Mouse (Mus musculus): ENCODE data around the gene Bnc2. TPM values are rescaled to one million over a fixed set of nuclear protein-coding genes. Genes with fewer than 3 reads are reported as not detected.

The Bnc2 gene
- polyA plus RNA-seq, 1 experiment = 7.4 TPM

DNA sequence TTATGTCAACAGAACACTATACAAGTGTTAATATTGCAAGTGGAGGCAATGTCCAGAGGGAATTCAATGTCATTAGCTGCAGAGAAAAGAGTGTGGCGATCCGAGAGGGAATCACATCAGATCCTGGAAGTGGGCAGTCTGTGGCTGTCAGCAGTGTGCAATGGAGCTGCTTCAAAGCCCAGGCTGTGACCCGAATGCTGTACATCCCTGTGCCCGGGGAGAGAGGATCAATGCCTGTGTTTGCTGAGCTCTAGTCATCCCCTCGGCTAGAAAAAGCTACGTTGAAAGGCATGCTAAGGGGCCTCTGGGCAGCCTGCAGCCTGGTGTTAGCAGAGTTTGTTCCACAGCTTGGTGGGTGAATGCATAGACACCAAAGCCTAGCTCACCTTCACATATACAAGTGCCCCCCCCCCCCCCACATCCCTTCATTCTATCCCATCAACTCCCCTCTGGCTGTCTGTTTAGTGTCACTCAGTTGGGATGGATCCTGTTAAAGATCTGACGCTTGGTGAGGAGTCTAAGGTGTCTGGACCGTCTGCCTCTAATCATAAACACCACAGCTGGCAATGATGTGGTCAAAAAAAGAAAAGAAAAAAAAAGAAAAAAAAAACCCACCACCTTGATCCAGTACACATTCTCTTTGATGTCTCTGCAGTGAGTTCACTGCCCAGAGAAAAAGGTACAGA, 318.5 kb downstream of the Bnc2 start:
- Histone ChIP-seq H3K4me3 (replicated peaks; ENCODE audit: extremely low read depth, low read depth, low read length) (no peak overlapping the region), H3K4me1 (ENCODE audit: control insufficient read depth, insufficient read depth, low read length) (no peaks in the 10 kb centered on the region; the same call in 1 of the 2 replicates)
- WGBS = 57% methylated on average over 8 of the region's 8 CpGs
- no peak for DNase-seq
- TF ChIP-seq CTCF (IDR thresholded peaks at IDR 0.05; ENCODE audit: insufficient read depth, low read length) (no peak), POLR2A (IDR thresholded peaks at IDR 0.05; ENCODE audit: borderline replicate concordance, extremely low read depth, low read depth, low read length) (no peak)

DNA sequence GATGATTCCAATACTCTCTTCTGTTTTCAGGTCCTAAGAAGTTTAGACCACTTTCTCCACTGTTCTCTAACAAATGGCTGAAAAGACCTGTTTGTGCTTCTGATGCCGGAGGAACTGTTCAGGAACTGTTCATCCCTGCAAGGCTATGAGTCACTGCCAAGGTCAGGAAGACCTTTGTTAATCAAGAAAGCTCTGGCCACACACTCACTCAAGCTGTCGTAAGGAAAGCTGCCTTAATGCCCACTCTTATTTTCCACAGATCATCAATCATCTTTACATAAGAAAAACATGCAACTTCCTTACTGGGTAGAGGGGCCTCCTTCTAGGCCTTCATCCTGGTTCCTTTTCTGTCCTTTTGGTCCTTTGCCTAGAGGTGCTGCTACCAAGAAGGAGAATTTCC, 322.4 kb downstream of the Bnc2 start:
- no peak for TF ChIP-seq POLR2A (IDR thresholded peaks at IDR 0.05; ENCODE audit: borderline replicate concordance, extremely low read depth, low read depth, low read length)
- no peak for TF ChIP-seq CTCF (IDR thresholded peaks at IDR 0.05; ENCODE audit: insufficient read depth, low read length)
- Histone ChIP-seq H3K4me3 (replicated peaks; ENCODE audit: extremely low read depth, low read depth, low read length) (no peak overlapping the region), H3K4me1 (ENCODE audit: control insufficient read depth, insufficient read depth, low read length) (no peaks in the 10 kb centered on the region)
- DNase-seq = no peak
- 30% methylated on average over 2 of the region's 2 CpGs for WGBS

DNA sequence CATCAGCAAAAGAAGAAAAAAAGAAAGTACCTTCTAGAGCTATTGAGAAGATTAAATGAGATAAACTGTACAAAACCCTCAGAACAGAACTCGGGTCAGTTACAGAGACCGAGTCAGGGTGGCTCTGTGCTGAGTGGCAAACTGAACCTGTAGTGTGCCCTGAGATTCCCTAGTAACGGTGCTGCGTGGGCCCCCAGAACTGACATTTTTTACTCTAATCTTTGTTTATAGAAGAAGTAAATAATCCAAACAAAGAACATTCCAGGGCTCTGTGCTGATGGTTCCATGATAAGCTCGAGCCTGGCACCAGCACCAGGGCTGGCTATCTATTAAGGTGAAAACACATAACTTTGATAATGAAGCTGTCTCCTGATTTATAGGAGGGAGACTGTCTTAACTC, 325.5 kb downstream of the Bnc2 start:
- no peaks in the 10 kb centered on the region for H3K4me1 ChIP-seq (ENCODE audit: control insufficient read depth, insufficient read depth, low read length)
- 20% methylated on average over 5 of the region's 5 CpGs for WGBS
- no peak for TF ChIP-seq CTCF (IDR thresholded peaks at IDR 0.05; ENCODE audit: insufficient read depth, low read length)
- TF ChIP-seq POLR2A (IDR thresholded peaks at IDR 0.05; ENCODE audit: borderline replicate concordance, extremely low read depth, low read depth, low read length) = no peak
- no peak for DNase-seq
- H3K4me3 ChIP-seq (replicated peaks; ENCODE audit: extremely low read depth, low read depth, low read length) = no peak overlapping the region

DNA sequence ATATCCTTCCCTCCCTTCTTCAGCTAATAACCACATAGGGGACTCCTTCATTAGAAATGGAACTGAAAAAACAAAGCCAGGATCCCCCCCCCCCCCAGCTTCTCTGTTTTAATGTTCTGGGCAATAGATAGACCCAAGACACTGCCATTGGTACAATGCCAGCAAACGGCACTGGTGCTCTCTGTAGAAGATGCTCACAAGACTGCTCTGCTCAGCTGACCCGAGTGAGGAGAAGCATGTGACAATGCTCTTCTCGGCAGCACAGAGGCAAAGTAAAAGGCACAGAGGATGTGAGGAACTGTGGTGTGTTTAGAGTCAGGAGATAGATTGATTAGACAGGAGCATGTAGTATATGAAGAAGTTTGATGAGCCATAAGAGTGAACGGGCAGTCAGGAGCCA, 335.9 kb downstream of the Bnc2 start:
- H3K4me3 ChIP-seq (replicated peaks; ENCODE audit: extremely low read depth, low read depth, low read length) = no peak overlapping the region
- WGBS = 70% methylated on average over 4 of the region's 4 CpGs
- DNase-seq = no peak
- no peak for TF ChIP-seq CTCF (IDR thresholded peaks at IDR 0.05; ENCODE audit: insufficient read depth, low read length)
- no peak for TF ChIP-seq POLR2A (IDR thresholded peaks at IDR 0.05; ENCODE audit: borderline replicate concordance, extremely low read depth, low read depth, low read length)
- H3K4me1 ChIP-seq (ENCODE audit: control insufficient read depth, insufficient read depth, low read length) = no peaks in the 10 kb centered on the region

DNA sequence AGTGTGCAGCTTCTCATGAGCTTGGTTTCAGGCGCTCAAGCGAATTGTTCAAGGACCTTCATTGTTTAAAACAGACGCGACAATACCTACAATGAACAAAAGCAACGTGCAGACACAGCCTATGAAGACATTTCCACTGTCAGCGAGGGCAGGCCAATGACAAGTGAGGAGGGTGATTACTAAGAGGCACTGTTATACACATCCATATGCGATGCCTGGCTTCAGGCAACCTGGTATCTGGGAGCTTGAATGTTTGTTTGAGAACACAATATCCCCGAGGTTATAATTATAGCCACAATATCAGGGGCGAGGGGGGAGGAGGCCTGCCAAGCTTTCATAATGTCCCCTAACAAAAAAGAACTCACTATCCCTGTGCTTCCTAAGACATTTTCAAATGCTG, 343.1 kb downstream of the Bnc2 start:
- DNase-seq = no peak
- WGBS = 68% methylated on average over 9 of the region's 9 CpGs
- TF ChIP-seq CTCF (IDR thresholded peaks at IDR 0.05; ENCODE audit: insufficient read depth, low read length) (no peak), POLR2A (IDR thresholded peaks at IDR 0.05; ENCODE audit: borderline replicate concordance, extremely low read depth, low read depth, low read length) (no peak)
- no peak overlapping the region for H3K4me3 ChIP-seq (replicated peaks; ENCODE audit: extremely low read depth, low read depth, low read length)
- no peaks in the 10 kb centered on the region for H3K4me1 ChIP-seq (ENCODE audit: control insufficient read depth, insufficient read depth, low read length)

DNA sequence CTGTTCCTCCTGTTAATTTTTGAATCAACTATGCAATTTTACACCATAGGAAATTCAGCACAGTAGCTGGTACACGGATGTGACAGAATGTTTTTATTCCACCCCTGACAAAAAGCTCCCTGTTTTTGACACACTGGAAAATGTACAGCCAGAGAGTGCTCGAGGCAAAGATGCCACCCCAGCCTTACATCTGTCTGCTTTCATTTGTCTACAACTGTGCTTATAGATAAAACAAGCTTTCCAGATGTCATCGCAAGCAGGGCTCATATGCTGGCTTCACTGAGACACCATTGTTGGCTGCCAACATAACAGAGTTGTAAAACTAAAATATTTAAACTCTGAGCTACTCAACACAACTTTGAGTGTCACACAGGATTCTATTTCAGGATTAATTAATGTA, 343.6 kb downstream of the Bnc2 start:
- WGBS = 61% methylated on average over 3 of the region's 3 CpGs
- TF ChIP-seq CTCF (IDR thresholded peaks at IDR 0.05; ENCODE audit: insufficient read depth, low read length) (no peak), POLR2A (IDR thresholded peaks at IDR 0.05; ENCODE audit: borderline replicate concordance, extremely low read depth, low read depth, low read length) (no peak)
- Histone ChIP-seq H3K4me3 (replicated peaks; ENCODE audit: extremely low read depth, low read depth, low read length) (no peak overlapping the region), H3K4me1 (ENCODE audit: control insufficient read depth, insufficient read depth, low read length) (no peaks in the 10 kb centered on the region)
- DNase-seq = no peak

DNA sequence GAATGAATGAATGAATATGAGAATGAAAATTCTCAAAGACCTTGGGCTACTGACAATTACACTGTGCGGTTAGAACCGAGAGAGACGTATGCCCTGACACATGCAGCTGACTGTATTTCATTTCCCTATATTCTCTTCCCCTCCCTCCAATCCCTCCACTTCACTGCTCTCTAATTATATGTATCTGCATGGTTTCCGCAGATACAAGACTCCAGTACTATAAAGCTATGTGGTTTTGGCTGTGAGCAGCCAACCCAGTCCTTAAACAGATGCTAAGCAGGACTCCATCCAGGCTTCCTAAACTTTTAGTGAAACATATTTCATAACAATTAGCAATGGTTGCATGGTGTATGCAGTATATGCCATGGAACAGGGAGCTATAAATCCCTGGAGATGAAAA, 344.6 kb downstream of the Bnc2 start:
- no peak for DNase-seq
- H3K4me1 ChIP-seq (ENCODE audit: control insufficient read depth, insufficient read depth, low read length) = no peaks in the 10 kb centered on the region
- 93% methylated on average over 4 of the region's 4 CpGs for WGBS
- H3K4me3 ChIP-seq (replicated peaks; ENCODE audit: extremely low read depth, low read depth, low read length) = no peak overlapping the region
- no peak for TF ChIP-seq CTCF (IDR thresholded peaks at IDR 0.05; ENCODE audit: insufficient read depth, low read length)
- TF ChIP-seq POLR2A (IDR thresholded peaks at IDR 0.05; ENCODE audit: borderline replicate concordance, extremely low read depth, low read depth, low read length) = no peak

DNA sequence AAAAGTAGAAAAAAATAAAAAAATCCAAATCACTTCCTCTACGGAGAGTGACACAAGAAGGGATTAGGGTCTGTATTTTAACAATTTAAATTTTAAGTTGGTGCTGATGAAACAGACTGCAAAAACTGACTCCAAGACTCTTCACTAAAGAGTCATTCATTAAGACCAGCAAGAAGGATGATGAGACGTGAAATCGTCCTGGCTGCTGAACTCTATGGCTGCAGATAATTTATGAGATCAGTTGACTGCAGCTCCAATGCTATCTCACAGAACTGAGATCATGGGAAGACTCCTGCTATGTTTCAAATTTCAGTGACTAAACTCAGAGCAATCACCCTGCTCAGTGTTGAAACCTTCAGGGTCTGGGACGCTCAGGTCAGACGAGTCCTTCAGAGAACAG, 345.4 kb downstream of the Bnc2 start:
- H3K4me1 ChIP-seq (ENCODE audit: control insufficient read depth, insufficient read depth, low read length) = no peaks in the 10 kb centered on the region
- TF ChIP-seq POLR2A (IDR thresholded peaks at IDR 0.05; ENCODE audit: borderline replicate concordance, extremely low read depth, low read depth, low read length) = no peak
- TF ChIP-seq CTCF (IDR thresholded peaks at IDR 0.05; ENCODE audit: insufficient read depth, low read length) = no peak
- no peak overlapping the region for H3K4me3 ChIP-seq (replicated peaks; ENCODE audit: extremely low read depth, low read depth, low read length)
- 78% methylated on average over 5 of the region's 5 CpGs for WGBS
- DNase-seq = no peak

DNA sequence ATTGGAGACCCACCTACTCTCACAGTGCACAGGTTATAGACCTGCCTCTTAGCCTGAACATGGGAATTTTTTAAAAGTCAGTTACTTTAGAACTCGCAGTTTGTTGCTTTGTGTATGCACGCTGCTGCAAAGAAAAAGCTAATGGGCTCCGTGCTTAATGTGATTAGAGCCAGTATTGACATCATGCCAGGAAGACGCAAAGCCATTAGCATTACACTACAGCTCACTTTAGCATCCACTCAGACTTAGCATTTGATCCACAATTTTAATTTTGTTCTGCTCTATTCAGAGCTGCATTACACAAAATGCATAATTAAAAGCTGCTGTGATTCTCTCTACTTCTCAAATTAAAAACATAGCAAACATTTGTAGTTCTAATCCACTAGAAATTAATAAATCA, 350.7 kb downstream of the Bnc2 start:
- no peak for DNase-seq
- 87% methylated on average over 4 of the region's 4 CpGs for WGBS
- no peak for TF ChIP-seq POLR2A (IDR thresholded peaks at IDR 0.05; ENCODE audit: borderline replicate concordance, extremely low read depth, low read depth, low read length)
- TF ChIP-seq CTCF (IDR thresholded peaks at IDR 0.05; ENCODE audit: insufficient read depth, low read length) = no peak

DNA sequence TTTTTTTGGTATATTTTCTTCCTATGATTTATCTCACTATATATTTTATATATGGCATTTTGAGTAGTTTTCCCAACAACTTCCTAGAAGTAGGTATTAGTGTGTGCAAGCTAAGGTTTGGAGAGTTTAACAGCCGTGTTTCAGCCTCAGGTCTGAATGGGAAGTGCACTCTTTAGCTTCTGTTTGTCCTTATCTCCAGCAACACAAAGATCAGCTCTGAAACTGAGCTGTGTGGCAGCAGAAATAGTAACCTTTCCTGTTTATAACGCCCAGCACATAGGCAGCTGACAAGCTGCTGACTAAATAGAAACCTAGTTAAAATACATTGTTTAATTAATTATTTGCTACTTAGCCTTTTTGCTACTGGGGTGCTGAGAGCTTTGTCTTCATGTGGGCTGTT, 353.5 kb downstream of the Bnc2 start:
- Histone ChIP-seq H3K4me1 (ENCODE audit: control insufficient read depth, insufficient read depth, low read length) (no peaks in the 10 kb centered on the region), H3K4me3 (replicated peaks; ENCODE audit: extremely low read depth, low read depth, low read length) (no peak overlapping the region)
- no peak for DNase-seq
- TF ChIP-seq CTCF (IDR thresholded peaks at IDR 0.05; ENCODE audit: insufficient read depth, low read length) (no peak), POLR2A (IDR thresholded peaks at IDR 0.05; ENCODE audit: borderline replicate concordance, extremely low read depth, low read depth, low read length) (no peak)
- 18% methylated on average over 2 of the region's 2 CpGs for WGBS

More for the DNA sequence above, 350.7 kb downstream of the Bnc2 start:
- Histone ChIP-seq H3K4me1 (ENCODE audit: control insufficient read depth, insufficient read depth, low read length) (no peaks in the 10 kb centered on the region), H3K4me3 (replicated peaks; ENCODE audit: extremely low read depth, low read depth, low read length) (no peak overlapping the region)
